Mouse (Mus musculus) ES-Bruce4 (cell line): Measurements from ENCODE around the gene 4930519G04Rik. TPM values are rescaled to one million over a fixed set of nuclear protein-coding genes. Genes with fewer than 3 reads are reported as not detected.

Experiments used
- H3K27ac ChIP-seq: 2 replicates; pipeline ENCODE4 v1.5.1; 2012; ENCODE audit warnings: low read length, inconsistent platforms; ENCODE audit not compliant: insufficient read depth
- H3K27me3 ChIP-seq: 2 replicates; pipeline ENCODE4 v1.6.1; 2012; ENCODE audit warnings: mild to moderate bottlenecking, low read length, inconsistent platforms; ENCODE audit not compliant: control insufficient read depth, poor library complexity, insufficient read depth, severe bottlenecking
- H3K36me3 ChIP-seq: 2 replicates; pipeline ENCODE4 v1.6.1; 2012; ENCODE audit warnings: inconsistent platforms, mild to moderate bottlenecking, low read length, moderate library complexity; ENCODE audit not compliant: control insufficient read depth, poor library complexity, insufficient read depth, severe bottlenecking
- H3K4me1 ChIP-seq: one replicate; pipeline ENCODE4 v1.8.1; 2011; ENCODE audit warnings: low read length; ENCODE audit not compliant: control insufficient read depth, insufficient read depth
- H3K4me3 ChIP-seq: 2 replicates; pipeline ENCODE4 v1.5.1; 2011; ENCODE audit warnings: low read depth, mild to moderate bottlenecking, low read length
- H3K9ac ChIP-seq: 2 replicates; pipeline ENCODE4 v1.6.1; 2012; ENCODE audit warnings: low read depth, mild to moderate bottlenecking, inconsistent platforms; ENCODE audit not compliant: poor library complexity, severe bottlenecking
- H3K9me3 ChIP-seq: replicated peaks from 2 replicates; pipeline ENCODE4 v1.6.1; 2012; ENCODE audit warnings: mild to moderate bottlenecking, low read length, inconsistent platforms; ENCODE audit not compliant: control insufficient read depth, poor library complexity, insufficient read depth, severe bottlenecking
- CTCF ChIP-seq: IDR thresholded peaks from one replicate; pipeline ENCODE4 v1.8.1; 2011; ENCODE audit warnings: low read depth, low read length
- EP300 ChIP-seq: IDR thresholded peaks from 2 replicates; pipeline ENCODE4 v1.6.1; 2011; ENCODE audit warnings: low read depth, low read length; ENCODE audit not compliant: insufficient read depth
- POLR2A ChIP-seq: IDR thresholded peaks from one replicate; pipeline ENCODE4 v1.8.1; 2011; ENCODE audit warnings: low read length; ENCODE audit not compliant: insufficient read depth
- polyA plus RNA-seq: library from polyadenylated mRNA; stranded (reverse); fragments of >200 nt; gene quantifications from 2 replicates; pipeline ENCODE4 v1.2.4, GENCODE M21; 2011; ENCODE audit warnings: low read depth; ENCODE audit not compliant: missing spikeins, insufficient read depth, insufficient read length

Gene 4930519G04Rik
- polyA plus RNA-seq, 1 experiment = not detected

DNA sequence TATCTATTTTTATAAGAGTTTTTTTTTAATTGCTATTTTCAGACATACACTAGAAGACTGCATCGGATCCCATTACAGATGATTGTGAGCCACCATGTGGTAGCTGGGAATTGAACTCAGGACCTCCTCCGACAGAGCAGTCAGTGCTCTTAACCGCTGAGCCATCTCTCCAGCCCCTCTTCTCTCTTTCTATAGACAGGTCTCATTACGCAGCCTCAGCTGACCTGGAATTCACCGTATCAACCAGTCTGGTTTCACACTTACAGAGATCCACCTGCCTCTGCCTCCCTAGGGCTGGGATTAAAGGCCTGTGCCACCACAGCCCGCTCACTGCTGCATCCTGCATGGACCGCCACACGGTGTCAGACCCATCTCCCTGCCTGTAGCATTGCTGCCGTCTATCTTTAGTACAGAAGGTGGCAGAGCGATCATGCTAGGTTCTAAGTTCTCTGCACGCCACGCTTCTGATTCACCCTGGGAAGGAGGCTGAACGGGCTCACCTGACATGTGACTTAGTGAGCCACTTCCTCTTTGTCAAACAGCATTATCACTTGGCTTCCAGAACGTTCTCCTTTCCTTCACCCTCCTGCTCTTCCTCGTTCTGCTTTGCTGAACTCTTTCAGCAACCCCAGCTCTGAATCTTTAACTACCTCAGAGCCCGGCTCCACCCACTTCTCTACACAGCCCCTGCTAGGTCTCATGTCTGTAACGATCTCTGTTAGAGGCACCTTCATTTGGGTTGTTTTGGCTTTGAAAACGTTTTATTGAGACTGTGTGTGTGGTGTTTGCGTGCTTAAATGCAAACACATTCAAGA lies 68.3 kb downstream of the 4930519G04Rik start:
- Histone ChIP-seq H3K9me3 (no peaks in the 10 kb centered on the region), H3K36me3 (no peaks in the 10 kb centered on the region), H3K9ac (no peak overlapping the region), H3K27ac (no peak overlapping the region), H3K4me1 (no peaks in the 10 kb centered on the region), H3K27me3 (no peaks in the 10 kb centered on the region), H3K4me3 (no peak overlapping the region)
- no peak for TF ChIP-seq POLR2A
- no peak for TF ChIP-seq CTCF
- TF ChIP-seq EP300 = no peak

DNA sequence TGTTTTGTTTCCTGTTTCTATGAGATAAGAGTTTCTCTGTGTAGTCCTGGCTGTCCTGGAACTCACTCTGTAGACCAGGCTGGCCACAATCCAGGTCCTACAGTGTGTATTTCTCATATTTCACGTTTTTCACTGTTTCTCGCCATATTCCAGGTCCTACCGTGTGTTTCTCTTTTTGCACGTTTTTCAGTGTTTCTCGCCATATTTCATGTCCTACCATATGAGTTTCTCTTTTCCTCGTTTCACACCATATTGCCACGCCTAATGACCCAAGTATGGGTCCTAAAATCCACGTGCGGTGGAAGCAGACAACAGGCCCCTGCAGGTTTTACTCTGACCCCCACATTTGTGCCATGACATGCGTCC lies 68.9 kb downstream of the 4930519G04Rik start:
- no peaks in the 10 kb centered on the region for H3K27me3 ChIP-seq
- H3K4me1 ChIP-seq = no peaks in the 10 kb centered on the region
- H3K36me3 ChIP-seq = no peaks in the 10 kb centered on the region
- H3K27ac ChIP-seq = no peak overlapping the region
- H3K9me3 ChIP-seq = no peaks in the 10 kb centered on the region
- H3K9ac ChIP-seq = no peak overlapping the region
- no peak for TF ChIP-seq CTCF
- no peak for TF ChIP-seq EP300
- TF ChIP-seq POLR2A = no peak
- no peak overlapping the region for H3K4me3 ChIP-seq

DNA sequence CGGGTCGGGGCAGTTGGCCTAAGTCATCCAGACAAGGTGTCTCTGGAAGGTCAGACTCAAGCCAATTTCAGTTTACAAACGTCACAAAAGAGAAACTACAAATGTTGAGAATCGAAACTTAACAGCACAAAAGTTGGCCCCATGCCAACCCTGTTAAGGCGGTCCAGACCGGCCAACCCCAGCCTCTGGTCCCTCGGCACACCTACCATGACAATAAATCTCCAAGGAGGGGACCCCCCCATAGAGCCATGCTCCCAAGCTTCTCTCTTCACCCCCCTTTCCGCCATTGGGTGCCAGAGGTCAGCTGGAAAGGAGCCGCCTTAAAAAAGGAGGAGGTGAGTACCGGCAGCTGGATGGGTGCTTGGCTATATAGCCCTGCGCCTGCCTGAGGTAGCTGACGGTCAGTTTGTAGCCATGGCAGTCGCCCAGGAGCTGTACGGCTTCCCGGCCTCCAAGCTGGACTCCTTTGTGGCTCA lies 69.6 kb downstream of the 4930519G04Rik start, which contains the start of gene Oasl1:
Gene Oasl1 (plus strand): TSS at position 243 of the 476 bp plus-strand sequence.
- Histone ChIP-seq H3K4me1 (no peaks in the 10 kb centered on the region), H3K27ac (no peak within 1 kb of the TSS), H3K27me3 (no peaks in the 10 kb centered on the region), H3K4me3 (peak within 1 kb of the TSS; percentile 19), H3K9ac (peak within 1 kb of the TSS; percentile 28; the same call in 1 of the 2 replicates), H3K9me3 (no peaks in the 10 kb centered on the region), H3K36me3 (no peaks in the 10 kb centered on the region)
- TF ChIP-seq CTCF (no peak), EP300 (no peak), POLR2A (no peak)

DNA sequence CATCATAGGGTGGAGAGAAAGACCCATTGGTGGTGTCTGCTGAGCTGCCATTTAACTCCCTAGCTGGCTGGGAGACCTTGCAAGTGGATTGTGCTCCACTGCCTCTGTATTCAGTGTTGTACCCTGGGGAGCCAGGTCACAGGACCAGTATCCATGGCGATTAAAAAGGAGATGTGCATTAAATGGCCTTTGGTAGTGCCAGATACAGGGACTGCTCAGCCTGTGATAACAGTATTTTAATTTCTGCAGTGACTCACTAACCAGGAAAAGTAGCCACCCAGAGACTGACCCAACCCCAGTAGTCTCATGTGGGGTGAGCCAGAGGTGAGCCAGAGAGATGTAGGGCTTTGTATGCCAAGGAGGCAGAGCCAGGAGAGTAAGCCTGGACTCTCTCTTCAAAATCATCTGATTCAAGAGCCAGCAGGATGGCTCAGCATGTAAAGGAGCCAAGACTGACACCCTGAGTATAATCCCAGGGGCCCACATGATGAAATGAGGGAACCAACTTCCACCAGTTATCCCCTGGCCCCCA lies 72.8 kb downstream of the 4930519G04Rik start:
- H3K27me3 ChIP-seq = no peaks in the 10 kb centered on the region
- no peaks in the 10 kb centered on the region for H3K36me3 ChIP-seq
- H3K4me3 ChIP-seq = no peak overlapping the region
- H3K27ac ChIP-seq = no peak overlapping the region
- H3K9ac ChIP-seq = no peak overlapping the region
- TF ChIP-seq CTCF (no peak), POLR2A (no peak), EP300 (no peak)
- H3K9me3 ChIP-seq = no peaks in the 10 kb centered on the region
- H3K4me1 ChIP-seq = no peaks in the 10 kb centered on the region

DNA sequence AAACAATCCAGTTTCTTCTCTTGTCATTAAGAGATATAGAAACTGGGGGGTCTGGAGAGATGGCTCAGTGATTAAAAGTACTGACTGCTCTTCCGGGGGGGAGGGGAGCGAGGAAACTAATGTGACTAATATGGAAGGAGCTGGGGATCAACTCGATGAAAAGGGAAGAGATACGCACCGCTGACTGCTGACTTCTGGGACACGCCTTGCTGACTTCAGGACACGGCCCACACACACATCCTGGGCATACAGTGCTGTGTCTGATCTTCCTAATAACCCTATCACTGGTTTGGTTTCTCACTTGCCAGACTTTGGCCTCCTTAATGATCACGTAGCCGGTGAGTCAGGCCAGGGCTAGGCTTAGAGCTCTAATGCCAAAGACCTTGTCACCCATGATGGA lies 73.3 kb downstream of the 4930519G04Rik start:
- Histone ChIP-seq H3K4me1 (no peaks in the 10 kb centered on the region), H3K27me3 (no peaks in the 10 kb centered on the region), H3K9ac (no peak overlapping the region), H3K9me3 (no peaks in the 10 kb centered on the region), H3K36me3 (no peaks in the 10 kb centered on the region), H3K27ac (no peak overlapping the region), H3K4me3 (no peak overlapping the region)
- TF ChIP-seq CTCF = no peak
- no peak for TF ChIP-seq POLR2A
- no peak for TF ChIP-seq EP300

DNA sequence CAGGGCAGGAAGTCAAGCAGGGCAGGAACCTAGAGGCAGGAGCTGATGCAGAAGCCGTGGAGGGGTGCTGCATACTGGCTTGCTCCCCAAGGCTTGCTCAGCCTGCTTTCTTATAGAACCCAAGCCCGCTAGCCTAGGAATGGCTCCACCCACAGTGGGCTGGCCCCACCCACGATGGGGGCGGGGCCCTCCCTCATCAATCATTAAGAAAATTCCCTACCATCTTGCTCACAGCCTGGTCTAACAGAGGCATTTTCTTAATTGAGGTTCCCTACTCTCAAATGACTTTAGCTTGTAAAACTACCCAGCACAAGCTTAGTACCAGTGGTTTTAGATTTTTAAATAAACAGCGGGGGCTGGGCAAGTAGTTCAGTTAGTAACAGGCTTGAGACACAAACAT lies 78.2 kb downstream of the 4930519G04Rik start:
- no peak for TF ChIP-seq CTCF
- TF ChIP-seq EP300 = no peak
- no peak for TF ChIP-seq POLR2A
- Histone ChIP-seq H3K9me3 (no peaks in the 10 kb centered on the region), H3K4me1 (no peaks in the 10 kb centered on the region), H3K9ac (no peak overlapping the region), H3K4me3 (no peak overlapping the region), H3K27ac (no peak overlapping the region), H3K36me3 (no peaks in the 10 kb centered on the region), H3K27me3 (no peaks in the 10 kb centered on the region)
